Mouse (Mus musculus): ENCODE data around the gene Ppat. TPM values are rescaled to one million over a fixed set of nuclear protein-coding genes. Genes with fewer than 3 reads are reported as not detected.

The Ppat gene
- 13.7 and 17.4 TPM in 2 replicates for polyA plus RNA-seq (2014; fragmentation: Nextera tagmentation; extraction: Ambion mirVana)

DNA sequence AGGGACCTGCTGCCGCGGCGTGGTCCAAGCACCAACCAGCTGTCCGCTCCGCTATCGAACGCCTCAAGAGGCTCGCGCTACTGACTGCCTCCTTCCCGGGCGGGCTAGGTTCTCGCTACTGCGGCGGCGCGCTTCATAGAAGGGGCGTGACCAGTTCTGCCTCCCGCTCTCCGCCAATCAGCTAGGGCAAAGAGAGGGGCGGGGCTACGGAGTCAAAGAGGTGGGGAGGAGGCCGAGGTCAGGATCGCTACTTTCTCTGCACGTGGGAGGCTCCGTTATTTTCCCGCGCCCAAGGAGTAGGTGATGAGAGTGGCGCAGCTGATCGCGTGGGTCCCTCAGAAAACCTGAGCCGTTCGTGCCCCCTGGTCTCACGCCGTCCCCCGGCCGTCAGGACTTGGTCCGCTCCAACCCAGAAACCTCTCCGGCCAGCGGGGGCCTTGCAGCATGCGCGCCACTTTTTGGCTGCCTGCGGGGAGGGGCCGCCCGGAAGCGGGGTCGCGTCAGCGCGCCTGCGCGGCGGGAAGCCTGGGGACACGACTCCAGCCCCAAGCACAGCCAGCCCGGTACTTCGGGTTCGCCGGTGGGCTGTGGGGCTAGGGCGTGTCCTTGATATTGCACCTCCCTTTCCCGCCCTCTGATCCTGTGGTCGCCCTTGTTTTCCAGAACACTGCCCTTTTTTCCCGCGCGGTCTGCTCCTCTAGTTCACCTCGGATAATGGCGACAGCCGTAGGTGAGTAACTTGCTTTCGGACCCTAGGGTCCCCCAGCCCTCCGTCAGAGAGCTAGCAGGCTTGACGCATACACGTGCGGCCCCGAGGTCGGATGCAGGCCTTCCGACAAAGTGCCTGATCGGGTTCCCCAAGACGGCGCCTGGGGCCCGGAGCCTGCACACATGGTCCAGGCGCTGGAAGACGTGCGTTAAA, at the start of gene Ppat, which contains the start of gene Paics:
Gene Ppat, minus strand, starts transcription at position 473 of the 922 bp plus-strand sequence.
Gene Paics, plus strand, starts transcription at position 202 of the 922 bp plus-strand sequence.
- peak; percentile 97 for ATAC-seq (ENCODE audit: low FRiP score)
- under 1% methylated on average over 80 of the region's 81 CpGs for WGBS
- peak within 1 kb of the TSS; percentile 70 for H3K4me2 ChIP-seq (replicated peaks)
- H3K9me3 ChIP-seq (ENCODE audit: control insufficient read depth, low read length): no peaks in the 10 kb centered on the region
- peak; percentile 95 for DNase-seq (ENCODE audit: low spot score)
- no peaks in the 10 kb centered on the region for H3K27me3 ChIP-seq (ENCODE audit: control insufficient read depth, insufficient read depth, low read length)
- peak within 1 kb of the TSS; percentile 84 for H3K27ac ChIP-seq
- peak within 1 kb of the TSS; percentile 73 for H3K9ac ChIP-seq
- peaks cover 2% of the 10 kb centered on the region for H3K36me3 ChIP-seq (replicated peaks; ENCODE audit: control insufficient read depth, insufficient read depth)
- H3K4me3 ChIP-seq (replicated peaks; ENCODE audit: low read length): peak within 1 kb of the TSS; percentile 61
- peaks cover 22% of the 10 kb centered on the region for H3K4me1 ChIP-seq (replicated peaks; ENCODE audit: control insufficient read depth, insufficient read depth, low read length)

DNA sequence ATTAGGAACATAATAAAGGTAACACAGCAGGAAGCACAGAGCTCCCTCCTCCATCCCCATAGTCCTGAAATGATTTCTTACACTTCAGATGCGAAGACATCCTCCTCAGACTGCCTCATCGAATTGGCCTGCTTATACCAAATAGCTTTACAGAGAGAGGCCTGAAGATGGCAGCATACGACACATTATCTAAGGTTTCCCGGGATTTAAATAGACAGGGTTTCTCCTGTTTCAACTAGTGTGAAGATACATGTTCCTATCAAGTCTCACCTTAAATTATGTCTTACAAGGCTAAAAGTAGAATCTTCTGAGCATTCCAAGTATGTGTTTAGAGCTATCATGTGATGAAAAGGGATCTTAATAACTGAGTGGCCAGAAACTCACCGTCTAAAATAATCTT, 47.0 kb upstream of the Ppat start:
- WGBS: 55% methylated on average over 5 of the region's 5 CpGs

DNA sequence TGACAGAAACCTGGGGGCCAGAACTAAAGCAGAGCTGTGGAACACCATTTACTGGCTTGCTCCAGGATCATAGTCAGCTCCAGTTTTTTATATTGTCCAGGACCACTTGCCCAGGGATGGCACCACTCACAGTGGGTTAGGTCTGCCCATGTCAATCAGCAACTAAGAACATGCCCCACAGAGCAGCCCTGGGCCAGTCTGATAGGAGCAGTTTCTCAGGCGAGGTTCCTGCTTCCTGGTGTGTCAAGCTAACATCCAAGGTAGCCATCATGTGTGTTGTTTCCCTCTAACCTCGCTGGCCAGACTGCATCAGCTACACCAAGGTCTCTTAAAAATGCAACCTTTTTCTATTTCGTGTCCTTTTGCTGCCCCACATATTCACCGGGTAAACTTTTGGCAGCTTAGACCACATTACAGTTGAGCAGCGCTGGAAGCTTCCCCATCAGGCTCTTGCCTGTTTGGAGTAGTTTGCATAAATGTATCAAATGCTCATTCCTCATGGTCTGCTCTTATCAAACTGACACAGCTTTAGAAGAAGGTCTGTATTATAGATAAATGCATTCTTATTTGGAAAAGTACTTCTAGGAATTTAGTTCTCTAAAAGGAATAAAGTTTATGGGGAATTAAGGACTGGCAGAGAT, 41.9 kb upstream of the Ppat start:
- WGBS: 95% methylated on average over 5 of the region's 5 CpGs
- no peaks in the 10 kb centered on the region for H3K27me3 ChIP-seq (ENCODE audit: control insufficient read depth, insufficient read depth, low read length)
- H3K4me1 ChIP-seq (replicated peaks; ENCODE audit: control insufficient read depth, insufficient read depth, low read length): no peaks in the 10 kb centered on the region
- no peaks in the 10 kb centered on the region for H3K9me3 ChIP-seq (ENCODE audit: control insufficient read depth, low read length)
- no peak for DNase-seq (ENCODE audit: low spot score)
- peaks cover 93% of the 10 kb centered on the region for H3K36me3 ChIP-seq (replicated peaks; ENCODE audit: control insufficient read depth, insufficient read depth)
- no peak overlapping the region for H3K9ac ChIP-seq
- H3K4me2 ChIP-seq (replicated peaks): no peak overlapping the region
- no peak overlapping the region for H3K27ac ChIP-seq
- no peak for ATAC-seq (ENCODE audit: low FRiP score)
- H3K4me3 ChIP-seq (replicated peaks; ENCODE audit: low read length): no peak overlapping the region

More for the DNA sequence above, 47.0 kb upstream of the Ppat start:
- peaks cover 69% of the 10 kb centered on the region for H3K36me3 ChIP-seq (replicated peaks; ENCODE audit: control insufficient read depth, insufficient read depth)
- H3K4me2 ChIP-seq (replicated peaks): no peak overlapping the region
- H3K4me3 ChIP-seq (replicated peaks; ENCODE audit: low read length): no peak overlapping the region
- H3K4me1 ChIP-seq (replicated peaks; ENCODE audit: control insufficient read depth, insufficient read depth, low read length): no peaks in the 10 kb centered on the region
- no peaks in the 10 kb centered on the region for H3K9me3 ChIP-seq (ENCODE audit: control insufficient read depth, low read length)
- no peak overlapping the region for H3K27ac ChIP-seq
- no peak overlapping the region for H3K9ac ChIP-seq
- no peak for ATAC-seq (ENCODE audit: low FRiP score)
- H3K27me3 ChIP-seq (ENCODE audit: control insufficient read depth, insufficient read depth, low read length): no peaks in the 10 kb centered on the region
- peak; percentile 83 for DNase-seq (ENCODE audit: low spot score)

DNA sequence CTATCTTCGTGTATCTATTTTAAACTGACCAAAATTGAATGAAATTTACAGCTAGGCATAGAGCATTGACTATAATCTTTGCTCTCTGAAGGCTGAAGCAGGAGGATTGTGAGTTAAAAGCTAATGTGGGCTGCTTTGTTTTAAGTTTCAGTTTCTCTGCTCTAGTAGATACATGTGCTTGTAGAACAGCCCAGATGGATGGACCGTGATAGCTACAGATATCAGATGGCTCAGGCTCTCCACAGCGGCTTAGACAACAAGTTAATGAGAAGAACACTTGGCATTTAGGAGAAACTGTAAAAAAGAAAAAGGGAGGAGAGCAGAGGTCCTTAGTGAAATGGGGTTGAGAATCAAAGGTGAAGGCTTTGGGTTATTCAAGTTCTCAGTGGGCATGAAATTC, 39.4 kb upstream of the Ppat start:
- Histone ChIP-seq H3K36me3 (replicated peaks; ENCODE audit: control insufficient read depth, insufficient read depth) (peaks cover 90% of the 10 kb centered on the region), H3K4me3 (replicated peaks; ENCODE audit: low read length) (no peak overlapping the region), H3K27me3 (ENCODE audit: control insufficient read depth, insufficient read depth, low read length) (no peaks in the 10 kb centered on the region), H3K9me3 (ENCODE audit: control insufficient read depth, low read length) (no peaks in the 10 kb centered on the region), H3K4me1 (replicated peaks; ENCODE audit: control insufficient read depth, insufficient read depth, low read length) (no peaks in the 10 kb centered on the region), H3K27ac (no peak overlapping the region), H3K9ac (no peak overlapping the region), H3K4me2 (replicated peaks) (no peak overlapping the region)
- 95% methylated on average over 3 of the region's 3 CpGs for WGBS
- ATAC-seq (ENCODE audit: low FRiP score) (no peak), DNase-seq (ENCODE audit: low spot score) (no peak)

DNA sequence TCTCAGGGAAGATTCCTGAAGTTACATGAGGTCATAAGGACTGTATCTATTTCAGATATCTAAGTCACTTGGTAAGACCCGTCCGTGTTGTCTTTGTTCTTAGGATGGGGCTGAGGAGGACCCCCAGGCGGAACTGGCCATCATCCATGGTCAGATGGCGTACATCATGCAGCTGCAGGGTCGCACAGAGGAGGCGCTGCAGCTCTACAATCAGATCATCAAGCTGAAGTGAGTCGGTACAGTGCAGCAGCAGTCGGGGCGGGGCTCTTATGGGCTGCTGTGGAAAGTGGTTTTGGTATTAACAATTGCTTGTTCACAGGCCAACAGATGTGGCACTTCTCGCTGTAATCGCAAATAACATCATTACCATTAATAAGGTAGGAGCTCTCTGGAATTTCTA, 32.6 kb upstream of the Ppat start:
- Histone ChIP-seq H3K4me3 (replicated peaks; ENCODE audit: low read length) (no peak overlapping the region), H3K4me1 (replicated peaks; ENCODE audit: control insufficient read depth, insufficient read depth, low read length) (no peaks in the 10 kb centered on the region), H3K9me3 (ENCODE audit: control insufficient read depth, low read length) (no peaks in the 10 kb centered on the region), H3K27ac (no peak overlapping the region), H3K27me3 (ENCODE audit: control insufficient read depth, insufficient read depth, low read length) (no peaks in the 10 kb centered on the region), H3K4me2 (replicated peaks) (no peak overlapping the region), H3K9ac (no peak overlapping the region), H3K36me3 (replicated peaks; ENCODE audit: control insufficient read depth, insufficient read depth) (peaks cover 89% of the 10 kb centered on the region)
- ATAC-seq (ENCODE audit: low FRiP score): no peak
- 95% methylated on average over 11 of the region's 11 CpGs for WGBS
- DNase-seq (ENCODE audit: low spot score): no peak

DNA sequence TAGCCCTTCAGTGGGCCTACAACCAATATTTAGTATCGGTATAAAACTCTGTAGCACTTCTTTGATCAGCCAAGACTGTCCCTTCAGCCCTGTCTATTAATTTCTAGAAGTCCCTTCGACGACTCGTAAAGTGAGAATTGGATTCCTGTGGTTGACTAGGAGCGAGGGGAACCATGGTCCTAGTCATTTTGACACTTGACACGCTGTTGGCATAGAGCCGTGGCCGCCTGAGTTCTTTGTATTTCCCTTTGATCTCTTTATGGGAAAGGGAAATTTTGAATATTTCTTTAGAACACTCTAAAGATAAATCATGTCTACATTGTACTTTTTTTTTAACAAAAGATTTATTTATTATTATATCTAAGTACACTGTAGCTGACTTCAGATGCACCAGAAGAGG, 24.4 kb upstream of the Ppat start:
- Histone ChIP-seq H3K36me3 (replicated peaks; ENCODE audit: control insufficient read depth, insufficient read depth) (peaks cover 28% of the 10 kb centered on the region), H3K4me3 (replicated peaks; ENCODE audit: low read length) (peak overlapping the region; percentile 81), H3K27me3 (ENCODE audit: control insufficient read depth, insufficient read depth, low read length) (no peaks in the 10 kb centered on the region), H3K9ac (0 out of 2 replicates have a peak overlapping the region, but pooled peaks have one; percentile 82), H3K4me1 (replicated peaks; ENCODE audit: control insufficient read depth, insufficient read depth, low read length) (peaks cover 15% of the 10 kb centered on the region), H3K9me3 (ENCODE audit: control insufficient read depth, low read length) (no peaks in the 10 kb centered on the region), H3K4me2 (replicated peaks) (peak overlapping the region; percentile 77), H3K27ac (no peak overlapping the region)
- WGBS: 91% methylated on average over 8 of the region's 8 CpGs
- no peak for ATAC-seq (ENCODE audit: low FRiP score)
- DNase-seq (ENCODE audit: low spot score): no peak

DNA sequence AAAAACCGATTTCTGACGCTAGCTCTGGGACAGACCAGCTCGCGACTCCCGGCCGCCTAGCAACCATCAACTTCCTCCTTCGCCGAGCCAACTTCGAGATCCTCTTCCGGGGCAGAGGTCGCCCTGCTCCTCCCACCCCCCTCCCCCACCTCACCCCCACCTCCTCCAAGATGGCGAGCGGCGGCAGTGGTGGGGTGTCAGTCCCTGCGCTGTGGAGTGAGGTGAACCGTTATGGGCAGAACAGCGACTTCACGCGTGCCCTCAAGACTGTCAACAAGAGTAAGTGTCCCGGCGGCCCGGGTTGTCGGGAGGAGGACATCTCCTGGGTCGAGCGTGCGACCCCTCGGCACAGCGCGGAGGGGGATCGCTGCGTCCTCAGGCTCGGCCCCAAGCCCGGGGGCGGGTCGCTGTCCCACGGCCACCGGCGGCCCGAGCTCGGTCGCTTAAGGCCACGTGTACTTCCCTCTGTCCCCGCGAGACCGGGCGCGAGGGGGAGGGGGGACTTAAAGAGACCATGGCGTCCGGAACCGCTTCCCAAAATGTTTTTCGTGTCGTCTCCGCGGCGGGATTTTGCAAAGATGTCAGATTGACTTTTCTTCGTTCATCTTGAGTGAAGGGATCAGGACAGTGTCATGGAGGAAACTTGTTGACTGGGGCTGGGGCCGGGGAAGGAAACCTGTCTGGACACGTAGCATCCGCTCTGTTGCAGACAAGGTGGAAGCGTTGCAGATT, 23.3 kb upstream of the Ppat start, which contains the start of gene Srp72:
Gene Srp72, plus strand, starts transcription at position 130 of the 732 bp plus-strand sequence.
- no peaks in the 10 kb centered on the region for H3K9me3 ChIP-seq (ENCODE audit: control insufficient read depth, low read length)
- peak; percentile 88 for DNase-seq (ENCODE audit: low spot score)
- peak within 1 kb of the TSS; percentile 82 for H3K9ac ChIP-seq
- H3K27me3 ChIP-seq (ENCODE audit: control insufficient read depth, insufficient read depth, low read length): no peaks in the 10 kb centered on the region
- H3K36me3 ChIP-seq (replicated peaks; ENCODE audit: control insufficient read depth, insufficient read depth): peaks cover 25% of the 10 kb centered on the region
- H3K4me2 ChIP-seq (replicated peaks): peak within 1 kb of the TSS; percentile 77
- WGBS: under 1% methylated on average over 60 of the region's 60 CpGs
- peaks cover 15% of the 10 kb centered on the region for H3K4me1 ChIP-seq (replicated peaks; ENCODE audit: control insufficient read depth, insufficient read depth, low read length)
- peak; percentile 96 for ATAC-seq (ENCODE audit: low FRiP score)
- H3K4me3 ChIP-seq (replicated peaks; ENCODE audit: low read length): peak within 1 kb of the TSS; percentile 81
- peak within 1 kb of the TSS; percentile 87 for H3K27ac ChIP-seq

DNA sequence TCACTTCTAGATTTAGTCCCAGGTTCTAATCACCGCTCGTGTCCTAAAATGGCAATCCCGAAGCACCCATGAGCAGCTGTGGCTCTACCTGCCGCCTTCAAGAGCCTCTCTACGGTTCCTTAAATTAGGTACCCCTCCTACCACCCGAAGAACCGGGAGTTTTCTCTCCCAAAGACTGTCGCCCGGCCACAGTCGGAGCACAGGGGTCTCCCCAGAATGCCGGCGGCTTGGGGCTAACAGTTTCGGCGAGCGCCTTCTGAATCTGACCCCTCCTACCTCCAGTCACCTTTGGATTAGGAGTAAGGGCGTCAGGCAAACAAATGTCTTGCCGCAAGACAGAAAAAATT, 22.8 kb upstream of the Ppat start:
- Histone ChIP-seq H3K27ac (no peak overlapping the region), H3K36me3 (replicated peaks; ENCODE audit: control insufficient read depth, insufficient read depth) (peaks cover 25% of the 10 kb centered on the region)
- 4% methylated on average over 17 of the region's 17 CpGs for WGBS

DNA sequence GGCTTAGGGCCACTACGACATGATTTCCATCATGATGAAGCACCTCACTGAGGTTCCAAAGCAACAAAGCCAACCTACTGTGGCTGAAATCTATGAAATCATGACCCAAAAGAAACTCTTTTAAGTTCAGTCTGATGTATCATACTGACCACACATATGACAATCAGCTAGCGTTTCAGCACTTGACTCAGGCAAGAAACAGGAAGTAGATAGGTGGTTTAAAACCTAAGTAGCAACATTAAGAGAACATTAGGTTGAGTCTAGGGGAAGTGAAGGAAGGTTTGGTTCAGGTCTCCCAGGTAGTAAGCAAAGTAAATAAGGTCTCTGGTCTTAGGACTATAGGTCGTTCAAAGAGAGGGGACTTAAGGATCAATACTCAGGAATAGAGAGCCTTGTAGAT, 22.1 kb upstream of the Ppat start:
- no peak overlapping the region for H3K27ac ChIP-seq
- peak overlapping the region; percentile 81 for H3K4me3 ChIP-seq (replicated peaks; ENCODE audit: low read length)
- H3K9me3 ChIP-seq (ENCODE audit: control insufficient read depth, low read length): no peaks in the 10 kb centered on the region
- H3K27me3 ChIP-seq (ENCODE audit: control insufficient read depth, insufficient read depth, low read length): no peaks in the 10 kb centered on the region
- peaks cover 24% of the 10 kb centered on the region for H3K36me3 ChIP-seq (replicated peaks; ENCODE audit: control insufficient read depth, insufficient read depth)
- H3K9ac ChIP-seq: no peak overlapping the region; the same call in 1 of the 2 replicates
- peak overlapping the region; percentile 77 for H3K4me2 ChIP-seq (replicated peaks)
- ATAC-seq (ENCODE audit: low FRiP score): no peak
- DNase-seq (ENCODE audit: low spot score): no peak
- 62% methylated on average over 3 of the region's 3 CpGs for WGBS
- H3K4me1 ChIP-seq (replicated peaks; ENCODE audit: control insufficient read depth, insufficient read depth, low read length): peaks cover 15% of the 10 kb centered on the region

More for the DNA sequence above, 22.8 kb upstream of the Ppat start:
- no peaks in the 10 kb centered on the region for H3K27me3 ChIP-seq (ENCODE audit: control insufficient read depth, insufficient read depth, low read length)
- ATAC-seq (ENCODE audit: low FRiP score) (peak; percentile 51), DNase-seq (ENCODE audit: low spot score) (no peak)
- peak overlapping the region; percentile 82 for H3K9ac ChIP-seq
- peaks cover 15% of the 10 kb centered on the region for H3K4me1 ChIP-seq (replicated peaks; ENCODE audit: control insufficient read depth, insufficient read depth, low read length)
- peak overlapping the region; percentile 81 for H3K4me3 ChIP-seq (replicated peaks; ENCODE audit: low read length)
- no peaks in the 10 kb centered on the region for H3K9me3 ChIP-seq (ENCODE audit: control insufficient read depth, low read length)
- H3K4me2 ChIP-seq (replicated peaks): peak overlapping the region; percentile 77
